ENCODE assay signal across 8 mouse cellular contexts in genomic region chr7:117383147-117383940, GRCm38 (mm10). TPM values are rescaled to one million over a fixed set of nuclear protein-coding genes. Genes with fewer than 3 reads are reported as not detected.
DNase-seq lines count a peak whose midpoint lies in the region; ATAC-seq and TF ChIP-seq lines count a peak whose summit lies in the region.

No protein-coding gene starts in this region.

- DNase-seq in frontal cortex, postnatal 14 days (ENCODE audit: low spot score in 2 of 2), result peak; percentile 46 to 55
- DNase-seq in limb, embryonic 14.5 days (ENCODE audit: low spot score), result peak; percentile 34
- DNase-seq in neural tube, embryonic 11.5 days (ENCODE audit: low spot score), result peak; percentile 53
- no peak for DNase-seq in adipocyte (ENCODE audit: low spot score)

- H3K9ac ChIP-seq in intestine, embryonic 15.5 days, result no peak overlapping the region
- H3K9ac ChIP-seq in intestine, embryonic 16.5 days (ENCODE audit: low read depth, low read length), result no peak overlapping the region
- no peak overlapping the region for H3K9ac ChIP-seq in intestine, postnatal 0 days (ENCODE audit: low read depth, low read length)
- H3K9ac ChIP-seq in limb, embryonic 14.5 days (ENCODE audit: low read depth, low read length, severe bottlenecking), result no peak overlapping the region
- H3K9ac ChIP-seq in neural tube, embryonic 11.5 days (ENCODE audit: low read length), result no peak overlapping the region

- no peaks in the 10 kb centered on the region for H3K36me3 ChIP-seq in intestine, embryonic 15.5 days
- H3K36me3 ChIP-seq in intestine, embryonic 16.5 days (ENCODE audit: control insufficient read depth, insufficient read depth, low read length), result no peaks in the 10 kb centered on the region
- no peaks in the 10 kb centered on the region for H3K36me3 ChIP-seq in intestine, postnatal 0 days (ENCODE audit: control insufficient read depth, insufficient read depth)
- H3K36me3 ChIP-seq in limb, embryonic 14.5 days (ENCODE audit: control insufficient read depth, insufficient read depth, low read length), result peaks cover 4% of the 10 kb centered on the region; the same call in 1 of the 2 replicates
- no peaks in the 10 kb centered on the region for H3K36me3 ChIP-seq in neural tube, embryonic 11.5 days (ENCODE audit: control insufficient read depth, insufficient read depth, low read length)

- H3K9me3 ChIP-seq in intestine, embryonic 15.5 days, result no peaks in the 10 kb centered on the region
- H3K9me3 ChIP-seq in intestine, embryonic 16.5 days (ENCODE audit: control insufficient read depth, low read length), result no peaks in the 10 kb centered on the region
- no peaks in the 10 kb centered on the region for H3K9me3 ChIP-seq in intestine, postnatal 0 days (ENCODE audit: control insufficient read depth)
- no peaks in the 10 kb centered on the region for H3K9me3 ChIP-seq in limb, embryonic 14.5 days (ENCODE audit: control insufficient read depth, low read length)
- H3K9me3 ChIP-seq in neural tube, embryonic 11.5 days (ENCODE audit: control insufficient read depth, low read length), result no peaks in the 10 kb centered on the region

- WGBS in intestine, embryonic 15.5 days, result 69% methylated on average over 7 of the region's 7 CpGs
- WGBS in intestine, embryonic 16.5 days, result 75% methylated on average over 7 of the region's 7 CpGs
- WGBS in bone marrow, adult 2 months, result 7% methylated on average over 7 of the region's 7 CpGs
- WGBS in intestine, postnatal 0 days, result 70% methylated on average over 7 of the region's 7 CpGs
- 77% methylated on average over 7 of the region's 7 CpGs for WGBS in limb, embryonic 14.5 days
- WGBS in neural tube, embryonic 11.5 days, result 74% methylated on average over 7 of the region's 7 CpGs

- H3K4me3 ChIP-seq in intestine, embryonic 15.5 days (replicated peaks), result no peak overlapping the region
- H3K4me3 ChIP-seq in intestine, embryonic 16.5 days (ENCODE audit: low read length), result no peak overlapping the region
- peak overlapping the region; percentile 82 for H3K4me3 ChIP-seq in bone marrow, adult 2 months (replicated peaks; ENCODE audit: control insufficient read depth, low read depth, low read length)
- H3K4me3 ChIP-seq in intestine, postnatal 0 days (ENCODE audit: low read depth, low read length), result no peak overlapping the region
- H3K4me3 ChIP-seq in limb, embryonic 14.5 days (replicated peaks; ENCODE audit: low read length), result peak overlapping the region; percentile 77
- H3K4me3 ChIP-seq in neural tube, embryonic 11.5 days (ENCODE audit: low read depth, low read length), result no peak overlapping the region

- 0 out of 2 replicates have a peak, but pooled peaks cover 2% of the 10 kb centered on the region for H3K27me3 ChIP-seq in intestine, embryonic 15.5 days (replicated peaks)
- 0 out of 2 replicates have a peak, but pooled peaks cover 6% of the 10 kb centered on the region for H3K27me3 ChIP-seq in intestine, embryonic 16.5 days (replicated peaks; ENCODE audit: control insufficient read depth, insufficient read depth, low read length)
- 0 out of 2 replicates have a peak, but pooled peaks cover 4% of the 10 kb centered on the region for H3K27me3 ChIP-seq in intestine, postnatal 0 days (replicated peaks; ENCODE audit: control insufficient read depth, insufficient read depth, low read length)
- no peaks in the 10 kb centered on the region for H3K27me3 ChIP-seq in limb, embryonic 14.5 days (ENCODE audit: control insufficient read depth, insufficient read depth, low read length)
- 0 out of 2 replicates have a peak, but pooled peaks cover 4% of the 10 kb centered on the region for H3K27me3 ChIP-seq in neural tube, embryonic 11.5 days (ENCODE audit: control insufficient read depth, insufficient read depth, low read length)

- H3K4me2 ChIP-seq in intestine, embryonic 15.5 days (replicated peaks), result peak overlapping the region; percentile 97
- no peak overlapping the region for H3K4me2 ChIP-seq in intestine, embryonic 16.5 days (ENCODE audit: low read depth, low read length)
- no peak overlapping the region for H3K4me2 ChIP-seq in intestine, postnatal 0 days (replicated peaks; ENCODE audit: low read depth)
- peak overlapping the region; percentile 85 for H3K4me2 ChIP-seq in limb, embryonic 14.5 days (replicated peaks; ENCODE audit: low read depth, low read length, severe bottlenecking)
- peak overlapping the region; percentile 88; the same call in 1 of the 2 replicates for H3K4me2 ChIP-seq in neural tube, embryonic 11.5 days (ENCODE audit: low read depth)

- no peak for TF ChIP-seq POLR2A in bone marrow, adult 2 months (IDR thresholded peaks at IDR 0.05; ENCODE audit: borderline replicate concordance, control insufficient read depth, low read depth, low read length)
- TF ChIP-seq POLR2A in limb, embryonic 14.5 days (IDR thresholded peaks at IDR 0.05; ENCODE audit: borderline replicate concordance, extremely low read depth, insufficient read depth, insufficient read length), result no peak

- TF ChIP-seq CTCF in bone marrow, adult 2 months (IDR thresholded peaks at IDR 0.05; ENCODE audit: control insufficient read depth, insufficient read depth, low read length), result 0 out of 2 replicates have a peak, but pooled peaks have one; percentile 17
- TF ChIP-seq CTCF in intestine, postnatal 0 days (IDR thresholded peaks at IDR 0.05; ENCODE audit: low read depth), result peak; percentile 75

- peaks cover 9% of the 10 kb centered on the region for H3K4me1 ChIP-seq in intestine, embryonic 15.5 days (replicated peaks)
- no peaks in the 10 kb centered on the region for H3K4me1 ChIP-seq in intestine, embryonic 16.5 days (ENCODE audit: control insufficient read depth, insufficient read depth, low read length)
- H3K4me1 ChIP-seq in bone marrow, adult 2 months (ENCODE audit: control insufficient read depth, insufficient read depth, low read length), result peaks cover 3% of the 10 kb centered on the region; the same call in 1 of the 2 replicates
- H3K4me1 ChIP-seq in intestine, postnatal 0 days (replicated peaks; ENCODE audit: control insufficient read depth, insufficient read depth, low read length), result 0 out of 2 replicates have a peak, but pooled peaks cover 9% of the 10 kb centered on the region
- peaks cover 13% of the 10 kb centered on the region for H3K4me1 ChIP-seq in limb, embryonic 14.5 days (ENCODE audit: control insufficient read depth, insufficient read depth, low read length)
- peaks cover 11% of the 10 kb centered on the region; the same call in 1 of the 2 replicates for H3K4me1 ChIP-seq in neural tube, embryonic 11.5 days (ENCODE audit: control insufficient read depth, insufficient read depth, low read length)

- no peak for ATAC-seq in intestine, embryonic 15.5 days
- ATAC-seq in intestine, embryonic 16.5 days, result no peak
- no peak for ATAC-seq in intestine, postnatal 0 days
- no peak for ATAC-seq in limb, embryonic 14.5 days (ENCODE audit: low FRiP score, low read depth)
- ATAC-seq in neural tube, embryonic 11.5 days (ENCODE audit: insufficient read depth, low FRiP score, low TSS enrichment), result no peak

- H3K27ac ChIP-seq in intestine, embryonic 15.5 days, result no peak overlapping the region
- no peak overlapping the region for H3K27ac ChIP-seq in intestine, embryonic 16.5 days (ENCODE audit: low read length)
- peak overlapping the region; percentile 26; the same call in 1 of the 2 replicates for H3K27ac ChIP-seq in bone marrow, adult 2 months (ENCODE audit: control insufficient read depth, insufficient read depth, low read depth, low read length, poor library complexity)
- H3K27ac ChIP-seq in intestine, postnatal 0 days (ENCODE audit: low read depth, low read length), result no peak overlapping the region
- no peak overlapping the region for H3K27ac ChIP-seq in limb, embryonic 14.5 days (replicated peaks; ENCODE audit: low read depth, low read length)
- no peak overlapping the region for H3K27ac ChIP-seq in neural tube, embryonic 11.5 days (ENCODE audit: low read depth, low read length)

RNA-seq across cellular contexts. Expression of gene Xylt1, which starts 2.6 kb away (rescaled TPM):
- 0.68 and 0.87 TPM in 2 replicates for polyA plus RNA-seq in intestine, embryonic 15.5 days (2015; fragmentation: Nextera tagmentation; extraction: Ambion mirVana)
- 0.48 and 0.50 TPM in 2 replicates for polyA plus RNA-seq in intestine, embryonic 16.5 days (2015; fragmentation: Nextera tagmentation; extraction: Ambion mirVana)
- polyA plus RNA-seq in bone marrow, adult 2 months (2011; ENCODE audit: insufficient read depth, insufficient read length, low replicate concordance, missing spikeins), result 6.6 and 16.4 TPM in 2 replicates
- 0.52 and 0.60 TPM in 2 replicates for polyA plus RNA-seq in intestine, postnatal 0 days (2015; fragmentation: Nextera tagmentation; extraction: Ambion mirVana)
- 9.9 and 13.0 TPM in 2 replicates for polyA plus RNA-seq in limb, embryonic 14.5 days (2012; rRNA removed)
- polyA plus RNA-seq in limb, embryonic 14.5 days (2014; fragmentation: Nextera tagmentation; extraction: Ambion mirVana), result 4.2 and 4.8 TPM in 2 replicates
- polyA plus RNA-seq in neural tube, embryonic 11.5 days (2014; fragmentation: Nextera tagmentation; extraction: Ambion mirVana), result 1.5 and 1.6 TPM in 2 replicates

Comparison
In these comparisons a context has a peak if more than half of its experiments do, and no peak if none do; other contexts are left out.
1. H3K4me2 ChIP-seq: peak in intestine, embryonic 15.5 days (single experiment), limb, embryonic 14.5 days (single experiment) and neural tube, embryonic 11.5 days (single experiment); none in intestine, embryonic 16.5 days (single experiment) and intestine, postnatal 0 days (single experiment).
2. H3K4me3 ChIP-seq: peak in bone marrow, adult 2 months (single experiment) and limb, embryonic 14.5 days (single experiment); none in intestine, embryonic 15.5 days (single experiment), intestine, embryonic 16.5 days (single experiment), intestine, postnatal 0 days (single experiment) and neural tube, embryonic 11.5 days (single experiment).